Mouse (Mus musculus): ENCODE results near the gene Srpk2. TPM values are rescaled to one million over a fixed set of nuclear protein-coding genes. Genes with fewer than 3 reads are reported as not detected.
"Not testable (repeated sequence)": the region's sequence is repeated elsewhere in the genome, so short reads cannot be mapped to it uniquely, and the experiment has no call there.

Gene Srpk2
- polyA plus RNA-seq, 1 experiment from 2014 or later, result 36.2 TPM

DNA sequence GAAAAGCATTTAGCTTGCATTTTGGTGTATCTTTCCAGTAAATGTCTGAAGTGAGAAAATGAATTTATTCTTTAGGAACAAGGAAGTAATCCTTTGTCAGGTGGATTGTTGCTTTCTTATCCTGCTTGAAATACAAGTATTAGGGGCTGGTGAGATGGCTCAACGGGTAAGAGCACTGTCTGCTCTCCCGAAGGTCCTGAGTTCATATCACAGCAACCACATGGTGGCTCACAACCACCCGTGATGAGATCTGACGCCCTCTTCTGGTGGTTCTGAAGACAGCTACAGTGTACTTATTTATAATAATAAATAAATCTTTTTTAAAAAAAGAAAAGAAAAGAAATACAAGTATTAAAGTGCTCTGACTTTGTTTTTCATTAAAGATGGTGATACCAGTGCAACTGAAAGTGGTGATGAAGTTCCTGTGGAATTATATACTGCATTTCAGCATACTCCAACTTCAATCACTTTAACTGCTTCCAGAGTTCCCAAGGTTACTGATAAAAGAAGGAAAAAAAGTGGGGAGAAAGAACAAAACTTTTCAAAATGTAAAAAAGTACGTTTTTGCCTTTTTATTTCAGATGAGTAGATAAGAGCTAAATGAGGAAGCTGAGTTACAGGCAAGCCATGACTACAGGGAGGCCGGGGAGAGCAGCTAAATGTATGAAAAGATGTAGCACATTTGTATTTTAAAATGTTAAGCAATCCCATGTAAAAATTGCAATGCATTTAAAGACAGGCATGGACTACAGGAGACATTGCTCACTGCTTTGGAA lies 211.1 kb downstream of the Srpk2 start:
- no peak overlapping the region for H3K27ac ChIP-seq
- no peak overlapping the region for H3K4me2 ChIP-seq (replicated peaks)
- no peaks in the 10 kb centered on the region for H3K27me3 ChIP-seq (replicated peaks)
- ATAC-seq, result no peak
- no peaks in the 10 kb centered on the region for H3K9me3 ChIP-seq
- 75% methylated on average over 6 of the region's 6 CpGs for WGBS
- H3K4me1 ChIP-seq (replicated peaks), result no peaks in the 10 kb centered on the region
- H3K36me3 ChIP-seq, result peaks cover 12% of the 10 kb centered on the region
- H3K9ac ChIP-seq, result no peak overlapping the region
- H3K4me3 ChIP-seq (replicated peaks), result no peak overlapping the region

DNA sequence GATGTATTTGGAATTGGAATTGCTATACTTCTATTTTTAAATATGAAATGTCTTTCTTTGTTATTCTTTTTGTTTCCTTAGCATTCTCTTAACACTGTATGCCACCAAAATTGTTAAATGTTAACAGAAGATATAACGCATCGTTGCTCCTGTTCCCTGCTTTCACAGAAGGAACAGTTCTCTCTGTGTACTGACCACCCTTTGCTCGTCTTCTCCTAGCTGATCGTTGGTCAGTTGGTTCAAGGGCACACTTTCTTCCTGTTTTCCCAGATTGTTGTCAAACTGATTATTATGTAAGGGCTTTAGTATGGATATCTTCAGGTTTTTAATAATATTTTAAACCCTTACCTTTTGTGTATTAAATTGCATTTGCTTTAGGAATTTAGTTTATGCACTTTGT lies 217.9 kb downstream of the Srpk2 start:
- Histone ChIP-seq H3K9me3 (no peaks in the 10 kb centered on the region), H3K9ac (no peak overlapping the region), H3K4me3 (replicated peaks) (no peak overlapping the region), H3K4me1 (replicated peaks) (no peaks in the 10 kb centered on the region), H3K36me3 (no peaks in the 10 kb centered on the region; the same call in 1 of the 2 replicates), H3K4me2 (replicated peaks) (no peak overlapping the region), H3K27ac (no peak overlapping the region), H3K27me3 (replicated peaks) (no peaks in the 10 kb centered on the region)
- no peak for ATAC-seq
- 90% methylated on average over 4 of the region's 4 CpGs for WGBS

DNA sequence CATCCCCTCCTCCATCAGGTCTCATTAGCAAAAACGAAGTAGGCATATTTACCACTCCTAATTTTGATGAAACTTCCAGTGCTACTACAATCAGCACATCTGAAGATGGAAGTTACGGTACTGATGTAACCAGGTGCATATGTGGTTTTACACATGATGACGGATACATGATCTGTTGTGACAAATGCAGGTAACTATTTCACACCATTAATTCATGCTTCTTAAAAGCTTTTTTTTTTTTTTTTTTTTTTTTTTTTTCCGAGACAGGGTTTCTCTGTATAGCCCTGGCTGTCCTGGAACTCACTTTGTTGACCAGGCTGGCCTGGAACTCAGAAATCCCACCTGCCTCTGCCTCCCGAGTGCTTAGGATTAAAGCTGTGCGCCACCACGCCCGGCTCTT lies 219.7 kb downstream of the Srpk2 start:
- Histone ChIP-seq H3K4me2 (replicated peaks) (no peak overlapping the region), H3K27ac (no peak overlapping the region), H3K27me3 (replicated peaks) (no peaks in the 10 kb centered on the region), H3K9ac (no peak overlapping the region), H3K4me3 (replicated peaks) (no peak overlapping the region), H3K4me1 (replicated peaks) (no peaks in the 10 kb centered on the region), H3K36me3 (no peaks in the 10 kb centered on the region; the same call in 1 of the 2 replicates), H3K9me3 (no peaks in the 10 kb centered on the region)
- WGBS, result 93% methylated on average over 8 of the region's 8 CpGs
- ATAC-seq, result no peak

DNA sequence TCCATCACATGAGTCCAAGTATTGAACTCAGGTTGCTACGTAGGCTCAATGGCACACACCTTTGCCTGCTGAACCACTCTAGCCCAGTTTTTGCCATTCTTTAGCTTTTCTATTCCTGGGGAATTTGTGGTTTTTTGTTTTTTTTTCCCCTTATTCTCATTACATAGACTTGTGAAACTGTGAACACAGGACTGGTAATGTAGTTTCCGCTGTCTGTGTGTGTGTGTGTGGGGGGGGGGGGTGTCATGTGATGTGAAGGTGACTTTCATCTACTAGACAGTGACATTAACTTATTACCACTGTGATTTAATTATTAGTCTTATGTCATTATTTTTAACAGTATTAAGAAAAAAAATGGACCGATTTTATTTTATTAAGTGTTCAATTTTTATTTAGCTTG lies 220.2 kb downstream of the Srpk2 start:
- H3K36me3 ChIP-seq, result no peaks in the 10 kb centered on the region; the same call in 1 of the 2 replicates
- H3K4me3 ChIP-seq (replicated peaks), result no peak overlapping the region
- no peaks in the 10 kb centered on the region for H3K9me3 ChIP-seq
- H3K9ac ChIP-seq, result no peak overlapping the region
- no peak overlapping the region for H3K4me2 ChIP-seq (replicated peaks)
- H3K4me1 ChIP-seq (replicated peaks), result no peaks in the 10 kb centered on the region
- no peaks in the 10 kb centered on the region for H3K27me3 ChIP-seq (replicated peaks)
- WGBS, result 98% methylated on average over 3 of the region's 3 CpGs
- H3K27ac ChIP-seq, result no peak overlapping the region
- ATAC-seq, result no peak

DNA sequence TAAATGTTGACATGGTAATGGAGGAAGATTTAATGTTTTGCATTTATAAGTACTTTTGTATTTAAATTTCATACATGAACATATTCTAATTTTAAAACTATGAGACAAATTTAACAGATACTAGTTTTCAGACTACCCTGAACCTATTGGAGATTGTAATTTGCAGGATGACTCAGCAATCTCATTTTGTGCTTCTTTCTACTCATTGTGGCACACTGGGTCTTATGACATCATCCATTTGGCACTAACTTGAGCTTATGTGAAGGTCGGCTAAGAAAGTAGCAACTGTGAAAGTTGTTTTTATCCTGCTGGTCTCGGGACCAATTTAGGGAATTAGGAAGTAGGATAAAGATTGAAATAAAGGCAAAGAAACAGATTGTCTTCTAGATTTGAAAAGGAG lies 222.7 kb downstream of the Srpk2 start:
- no peaks in the 10 kb centered on the region for H3K9me3 ChIP-seq
- H3K4me3 ChIP-seq (replicated peaks), result no peak overlapping the region
- peaks cover 5% of the 10 kb centered on the region; the same call in 1 of the 2 replicates for H3K4me1 ChIP-seq (replicated peaks)
- no peak overlapping the region for H3K4me2 ChIP-seq (replicated peaks)
- no peaks in the 10 kb centered on the region; the same call in 1 of the 2 replicates for H3K36me3 ChIP-seq
- H3K27ac ChIP-seq, result no peak overlapping the region
- WGBS, result 44% methylated on average over 2 of the region's 2 CpGs
- H3K9ac ChIP-seq, result no peak overlapping the region
- ATAC-seq, result no peak
- no peaks in the 10 kb centered on the region for H3K27me3 ChIP-seq (replicated peaks)

DNA sequence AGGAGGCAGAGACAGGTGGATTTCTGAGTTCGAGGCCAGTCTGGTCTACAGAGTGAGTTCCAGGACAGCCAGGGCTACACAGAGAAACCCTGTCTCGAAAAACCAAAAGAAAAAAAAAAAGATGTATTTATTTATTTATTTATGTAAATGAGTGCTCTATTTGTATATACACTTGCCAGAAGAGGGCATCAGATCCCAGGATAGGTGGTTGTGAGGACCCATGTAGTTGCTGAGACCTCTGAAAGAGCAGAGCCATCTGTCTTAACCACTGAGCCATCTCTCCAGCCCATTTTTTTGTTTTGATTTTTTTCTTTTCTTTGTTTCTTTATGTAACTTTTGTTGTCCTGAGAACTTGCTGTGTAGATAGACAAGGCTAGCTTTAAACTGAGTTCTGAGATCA lies 230.9 kb downstream of the Srpk2 start:
- H3K9ac ChIP-seq; H3K27me3 ChIP-seq (replicated peaks); ATAC-seq; H3K36me3 ChIP-seq; H3K4me1 ChIP-seq (replicated peaks); H3K27ac ChIP-seq; H3K4me2 ChIP-seq (replicated peaks); H3K4me3 ChIP-seq (replicated peaks); H3K9me3 ChIP-seq: not testable (repeated sequence)
- WGBS, result 81% methylated on average over 2 of the region's 2 CpGs

Other genes starting within 250 kb of the Srpk2 start
- gene Pus7, start 99.1 kb upstream of the Srpk2 start, polyA plus RNA-seq (2015; fragmentation: Nextera tagmentation; extraction: Ambion mirVana), result 30.5 and 31.5 TPM in 2 replicates
- gene Rint1, start 103.1 kb upstream of the Srpk2 start, polyA plus RNA-seq (2015; fragmentation: Nextera tagmentation; extraction: Ambion mirVana), result 31.8 and 34.9 TPM in 2 replicates
- 132 and 141 TPM in 2 replicates for gene Tomm7, start 159.5 kb upstream of the Srpk2 start, polyA plus RNA-seq (2015; fragmentation: Nextera tagmentation; extraction: Ambion mirVana)

Measured in intestine, embryonic 15.5 days (tissue).